Mouse (Mus musculus) embryo, embryonic 10 days (tissue): Measurements from ENCODE around the gene Npr3.
A peak's percentile ranks its signal among the peaks of the same experiment; 100 is the strongest.
"Not testable (repeated sequence)": the region's sequence is repeated elsewhere in the genome, so short reads cannot be mapped to it uniquely, and the experiment has no call there.

Experiments
- DNase-seq: peaks from one replicate; pipeline ENCODE4 v3.0.0-alpha.2; 2015; ENCODE audit warnings: low spot score

Npr3 gene

GRCm38 (mm10) chr15:11882508-11883205, 24.4 kb downstream of the Npr3 start:
- DNase-seq: no peak

- DNase-seq: peak; percentile 14
Measured at GRCm38 (mm10) chr15:11881822-11882221, 25.3 kb downstream of the Npr3 start.

GRCm38 (mm10) chr15:11878334-11878733, 28.8 kb downstream of the Npr3 start:
- no peak for DNase-seq

GRCm38 (mm10) chr15:11877273-11877672, 29.8 kb downstream of the Npr3 start:
- DNase-seq: no peak

DNA sequence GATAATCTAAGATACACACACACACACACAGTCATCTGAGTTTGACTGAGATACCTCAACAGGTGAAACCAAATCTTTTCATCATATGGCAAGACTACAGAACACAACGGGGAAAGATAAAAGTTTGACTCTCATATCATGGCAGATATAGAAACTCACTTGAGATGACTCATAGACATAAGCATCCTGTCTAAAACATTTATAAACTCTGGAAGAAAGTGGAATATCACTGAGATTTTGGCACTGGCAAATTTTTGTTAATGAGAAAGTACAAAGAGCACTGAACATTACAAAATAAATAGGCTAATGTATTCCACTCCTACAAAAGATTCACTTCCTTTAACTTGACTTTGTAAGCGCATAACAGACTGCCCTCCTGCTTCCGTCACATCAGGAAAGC, 40.2 kb downstream of the Npr3 start:
- no peak for DNase-seq

DNA sequence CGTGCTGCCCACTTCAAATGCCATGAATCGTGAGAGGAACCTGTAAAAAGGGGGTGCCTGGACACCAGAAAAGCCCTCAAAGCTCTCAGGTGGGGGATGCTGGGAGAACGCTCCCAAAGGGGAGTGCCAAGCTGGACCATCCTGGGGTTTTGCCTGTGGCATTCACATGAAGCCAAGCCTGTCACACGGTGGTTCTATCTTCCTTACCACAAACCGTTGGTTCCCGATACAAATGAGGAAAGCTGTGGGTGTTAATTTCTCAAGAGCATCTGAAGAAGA, 43.6 kb downstream of the Npr3 start:
- DNase-seq: no peak

GRCm38 (mm10) chr15:11862785-11863539, 44.1 kb downstream of the Npr3 start:
- DNase-seq: no peak

- DNase-seq: no peak
Measured at GRCm38 (mm10) chr15:11862253-11862652, 44.8 kb downstream of the Npr3 start.

GRCm38 (mm10) chr15:11860259-11860658, 46.8 kb downstream of the Npr3 start:
- no peak for DNase-seq

DNA sequence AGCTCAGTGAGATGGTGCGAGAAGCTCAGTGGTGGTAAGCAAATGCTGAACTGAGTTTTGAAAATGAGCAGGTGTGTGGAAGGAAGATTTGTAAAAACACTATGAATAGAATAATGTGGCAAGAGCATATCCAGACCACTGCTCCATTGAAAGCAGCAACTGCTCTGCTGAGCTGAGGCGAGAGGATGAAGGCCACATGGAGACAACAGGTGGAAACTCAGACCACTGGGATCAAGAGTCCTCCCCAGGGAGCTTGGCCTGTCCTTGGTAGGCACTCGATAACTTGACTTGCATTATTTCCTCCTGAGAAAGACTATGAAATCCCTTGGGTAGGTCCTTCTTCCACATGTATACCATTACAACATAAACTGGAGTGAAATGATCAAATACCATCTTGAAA, 47.3 kb downstream of the Npr3 start:
- DNase-seq: no peak

GRCm38 (mm10) chr15:11858411-11858810, 48.7 kb downstream of the Npr3 start:
- no peak for DNase-seq

DNA sequence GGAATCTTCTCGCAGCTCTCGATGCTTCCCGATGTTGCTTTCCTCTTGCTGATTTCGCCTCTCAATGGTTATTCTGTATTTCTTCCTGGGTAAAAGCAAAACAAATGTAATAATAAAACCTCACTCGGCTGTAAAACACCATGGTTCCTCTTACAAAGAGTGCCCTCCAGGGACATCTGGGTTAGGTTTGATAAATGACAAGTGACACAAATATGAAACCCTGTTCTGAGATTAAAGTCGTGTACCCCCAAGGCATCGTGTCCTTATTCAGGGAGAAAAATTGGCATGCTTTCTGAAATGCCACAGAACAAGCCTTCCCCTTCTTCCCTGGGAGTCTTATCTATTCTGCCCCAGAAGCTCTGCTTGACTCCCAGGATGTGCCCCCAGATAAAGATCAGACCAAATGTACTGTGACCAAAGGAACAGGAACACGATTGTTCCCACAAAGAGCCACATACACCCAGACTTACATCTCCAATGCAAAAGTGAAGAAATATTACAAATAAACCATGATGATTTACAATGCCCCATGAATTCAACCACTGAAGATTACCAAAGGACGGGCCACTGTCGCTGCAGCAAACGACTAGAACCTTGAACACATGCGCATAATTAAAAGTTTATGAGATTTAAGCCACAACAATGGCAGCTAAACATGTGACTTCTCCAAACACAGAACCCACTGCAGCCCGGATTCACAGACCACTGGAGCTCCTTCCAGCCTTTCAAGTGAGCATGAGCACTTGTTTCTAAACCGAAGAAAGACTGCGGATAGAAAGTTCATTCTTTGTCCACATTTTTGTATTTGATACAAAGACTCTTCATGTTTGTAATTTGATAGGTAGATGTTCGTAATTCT, 61.7 kb downstream of the Npr3 start:
- DNase-seq: no peak

DNA sequence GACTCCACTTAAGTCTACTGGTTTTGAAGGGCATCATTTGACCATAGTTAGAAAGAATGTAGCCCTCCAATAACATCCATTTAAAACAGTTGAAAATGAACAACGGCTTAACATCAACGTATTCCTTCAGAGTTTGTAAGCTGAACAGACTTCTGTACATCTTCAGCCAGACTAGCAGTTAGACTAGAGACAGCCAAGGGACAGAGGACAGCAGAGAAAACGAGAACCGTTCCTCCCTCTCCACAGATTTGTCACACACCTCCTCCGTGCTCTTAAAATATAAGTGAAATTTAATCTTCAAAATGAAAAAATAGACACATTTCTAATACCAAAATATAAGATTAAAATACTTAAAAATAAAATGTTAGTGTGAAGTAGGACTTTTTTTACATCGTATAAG, 63.0 kb downstream of the Npr3 start:
- DNase-seq: no peak

DNA sequence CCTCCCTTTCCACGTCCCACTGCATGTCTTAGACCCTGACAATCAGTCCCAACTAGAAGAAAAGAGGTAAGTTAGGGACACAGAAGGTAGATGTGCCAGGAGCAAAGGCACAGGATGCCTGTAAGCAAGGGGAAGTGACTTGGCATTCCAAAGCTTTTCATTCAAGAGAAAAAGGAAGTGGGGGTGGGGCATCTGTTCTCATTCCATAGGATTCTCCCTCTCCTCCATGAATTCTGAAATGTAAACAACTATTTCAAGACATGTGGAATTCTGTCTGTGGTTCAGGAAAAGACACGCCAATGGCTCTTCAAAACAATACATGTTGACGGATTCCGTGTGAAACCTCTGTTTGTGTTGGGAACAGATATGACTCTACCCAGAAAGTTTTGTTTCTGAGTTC, 65.3 kb downstream of the Npr3 start:
- no peak for DNase-seq

DNA sequence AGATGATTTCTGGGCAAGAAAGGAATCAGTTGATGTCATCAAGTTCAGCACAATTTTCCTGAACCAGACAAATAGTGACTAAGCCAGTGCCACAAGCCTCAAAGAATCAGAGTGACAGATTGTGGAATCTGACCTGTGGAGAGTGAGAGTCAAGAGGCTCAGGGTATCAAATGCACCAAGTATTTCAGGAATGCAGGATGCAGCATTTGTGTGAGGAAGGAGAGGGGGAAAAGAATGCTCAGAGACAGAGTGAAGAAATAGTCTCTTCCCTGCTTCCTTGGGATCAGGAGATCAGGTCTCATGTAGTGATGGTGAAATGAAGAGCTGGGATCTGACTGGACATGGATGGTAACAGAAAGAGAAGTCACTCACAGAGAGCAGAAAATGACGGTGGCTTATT, 71.2 kb downstream of the Npr3 start:
- DNase-seq: peak; percentile 75

- not testable (repeated sequence) for DNase-seq
Measured at GRCm38 (mm10) chr15:11822347-11822746, 84.7 kb downstream of the Npr3 start.

DNA sequence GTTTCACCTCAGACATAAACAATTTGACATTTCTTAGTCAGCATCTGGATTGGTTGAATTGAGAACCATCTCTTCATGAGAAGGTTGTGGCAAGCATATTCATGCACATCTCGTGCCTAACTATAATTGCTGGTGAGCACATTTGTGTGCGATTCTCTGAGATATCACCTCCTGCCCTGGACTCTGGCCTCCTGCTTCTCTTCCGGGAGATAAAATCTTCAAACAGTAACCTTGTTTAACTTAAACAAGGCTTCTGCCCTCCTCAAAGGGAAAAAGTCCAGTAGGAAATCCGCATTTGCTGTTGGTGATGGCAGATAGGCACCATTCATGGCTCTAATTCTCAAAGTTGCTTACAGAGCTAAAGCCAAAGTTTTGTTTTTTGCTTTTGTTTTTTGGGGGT, 91.5 kb downstream of the Npr3 start:
- no peak for DNase-seq

- DNase-seq: no peak
Measured at GRCm38 (mm10) chr15:11803576-11803975, 103.5 kb downstream of the Npr3 start.

DNA sequence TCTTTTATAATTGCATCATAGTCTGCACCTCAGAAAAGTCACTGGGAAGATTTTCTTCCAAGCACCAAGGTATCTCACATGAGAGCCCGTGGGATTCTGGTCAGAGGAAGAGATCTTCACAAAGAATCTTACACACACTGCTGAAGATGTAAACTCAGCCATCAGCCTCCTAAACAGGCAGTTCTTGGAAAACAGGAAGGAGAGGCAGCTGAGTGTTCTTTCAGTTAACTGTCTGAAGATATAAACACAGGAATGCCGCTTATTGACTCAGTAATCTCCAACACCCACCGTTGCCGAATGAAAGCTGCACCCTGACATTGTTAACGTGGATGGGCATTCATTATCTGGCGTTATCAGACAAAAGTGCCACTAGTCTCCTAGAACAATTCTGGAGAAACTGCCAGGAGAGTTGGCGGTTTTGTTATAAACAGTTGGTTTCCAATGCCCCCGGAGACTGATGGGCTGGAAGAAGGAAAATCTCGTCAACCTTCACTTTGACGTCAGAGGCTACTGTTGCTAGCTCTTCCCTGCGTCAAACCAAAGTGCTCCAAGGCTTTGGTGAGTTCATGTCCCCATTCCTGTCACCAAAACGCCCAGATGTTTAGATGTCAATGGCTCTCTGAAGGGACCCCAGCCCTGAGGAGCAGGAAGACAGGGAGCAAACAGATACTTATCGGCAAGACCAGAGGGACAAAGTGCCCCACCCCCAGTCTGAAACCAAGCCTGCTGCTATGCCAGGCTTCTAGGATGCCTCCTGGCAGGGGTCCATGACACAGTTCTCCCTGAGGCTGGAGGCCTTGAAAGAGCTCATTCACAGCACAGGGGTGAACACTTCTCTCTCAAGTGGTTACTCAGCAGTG, 105.0 kb downstream of the Npr3 start:
- no peak for DNase-seq

DNA sequence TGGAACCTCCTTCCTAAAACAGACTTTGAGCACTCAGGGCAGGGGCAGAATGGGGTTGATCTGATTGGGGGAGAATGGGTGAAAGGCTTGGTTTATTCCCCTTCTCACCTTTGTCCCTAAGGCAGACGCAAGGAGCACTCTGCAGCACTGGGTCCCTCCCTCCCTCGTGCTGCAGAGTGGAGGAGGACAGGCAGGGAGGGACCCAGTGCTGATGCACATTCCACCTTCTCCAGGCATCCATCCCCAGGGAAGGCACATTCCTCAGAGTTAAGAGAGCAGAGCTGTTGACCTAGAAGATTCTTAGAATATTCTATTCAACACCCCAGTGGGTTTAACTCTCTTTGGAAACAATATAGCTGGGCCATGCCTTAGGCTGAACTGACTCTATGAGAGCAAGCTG, 112.5 kb downstream of the Npr3 start:
- peak; percentile 53 for DNase-seq
